ENCODE assay signal across 8 mouse cellular contexts in genomic region chr5:131007198-131007597, GRCm38 (mm10).
A peak's percentile ranks its signal among the peaks of the same experiment; 100 is the strongest.
DNase-seq lines count a peak whose midpoint lies in the region; TF ChIP-seq lines count a peak whose summit lies in the region.
"Had no signal": no experiment of that assay in that cellular context is flagged by ENCODE, and none has a peak within 500 bp of the region (broad histone marks: within the 10 kb centered on the region; RNA-seq: fewer than 3 reads in every experiment).

No protein-coding gene starts in this region.

- DNase-seq in brain, embryonic 14.5 days (ENCODE audit: low read depth) = peak; percentile 95
- peak; percentile 97 for DNase-seq in cerebellum, adult 11-12 months
- peak; percentile 41 for DNase-seq in gastrocnemius, postnatal 14 days
- DNase-seq in left cerebral cortex, adult 2 months (ENCODE audit: extremely low spot score in 1 of 2, low spot score in 2 of 2) = peak; percentile 42 to 54
- DNase-seq in spleen, postnatal 10 days (ENCODE audit: low spot score in 2 of 2) = no peak
- DNase-seq in kidney, postnatal 25 days = no peak
- no peak for DNase-seq in lung, postnatal 36 days

- H3K27ac ChIP-seq in left cerebral cortex, adult 2 months = no peak overlapping the region
- H3K27ac ChIP-seq: stomach, postnatal 0 days had no signal

- H3K4me3 ChIP-seq in left cerebral cortex, adult 2 months = no peak overlapping the region

- intact Hi-C loops in gastrocnemius, postnatal 14 days (cut with DNase I; ENCODE audit: low total_unique reads) = no loop called here
- intact Hi-C loops in left cerebral cortex, adult 2 months (cut with DNase I) = loop anchor here (5.0 kb wide), 3 partner anchors 70 to 300 kb away; partner anchors contain the start of gene Galnt17

- no peak for TF ChIP-seq CTCF in brain, embryonic 14.5 days (IDR thresholded peaks at IDR 0.05; ENCODE audit: borderline replicate concordance, extremely low read depth, insufficient read depth, insufficient read length)
- no peak for TF ChIP-seq CTCF in left cerebral cortex, adult 2 months (IDR thresholded peaks at IDR 0.05)

- no peak for TF ChIP-seq POLR2A in brain, embryonic 14.5 days (IDR thresholded peaks at IDR 0.05; ENCODE audit: borderline replicate concordance, extremely low read depth, insufficient read depth, insufficient read length, poor library complexity, severe bottlenecking)

Comparison
In these comparisons a context has a peak if more than half of its experiments do, and no peak if none do; other contexts are left out.
1. DNase-seq: peak in brain, embryonic 14.5 days (single experiment), cerebellum, adult 11-12 months (single experiment), gastrocnemius, postnatal 14 days (single experiment) and left cerebral cortex, adult 2 months (2 of 2); none in spleen, postnatal 10 days (0 of 2), kidney, postnatal 25 days (0 of 2) and lung, postnatal 36 days (single experiment).